Comparison of ENCODE assay signal across 18 mouse cellular contexts in the genomic region with DNA sequence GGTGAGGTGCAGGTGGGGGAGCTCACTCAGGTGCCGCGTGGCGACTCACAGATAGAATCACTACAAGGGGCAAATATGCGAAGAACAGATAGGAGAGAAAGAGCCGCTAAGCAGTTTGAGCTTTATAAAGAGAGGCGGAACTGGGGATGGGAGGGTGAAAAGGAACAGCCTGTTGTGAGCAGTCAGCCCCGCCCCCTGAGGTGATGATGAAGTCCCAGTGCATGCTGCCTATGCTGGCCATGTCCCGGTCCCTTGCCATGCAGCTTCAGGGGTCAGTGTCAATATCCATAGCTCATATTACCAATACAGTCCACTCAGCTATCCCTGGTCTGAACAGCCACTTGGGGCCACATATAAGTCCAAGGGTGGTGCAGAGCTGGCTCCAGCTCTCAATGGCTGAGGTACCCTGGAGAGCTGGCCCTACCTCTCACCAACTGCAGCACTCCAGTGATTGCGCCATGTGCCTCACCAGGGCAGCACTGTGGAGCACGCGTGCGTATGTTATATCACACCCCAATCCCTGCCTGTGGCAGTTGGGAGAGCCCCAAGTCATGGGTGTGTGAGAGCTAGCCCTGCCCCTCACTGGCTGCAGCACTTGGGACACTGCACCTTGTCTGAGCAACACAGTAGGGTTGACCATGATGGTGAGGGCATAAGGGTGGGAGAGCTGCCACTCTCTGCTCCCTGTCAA. TPM values are rescaled to one million over a fixed set of nuclear protein-coding genes. Genes with fewer than 3 reads are reported as not detected.
A peak's percentile ranks its signal among the peaks of the same experiment; 100 is the strongest.
DNase-seq lines count a peak whose midpoint lies in the region; ATAC-seq lines count a peak whose summit lies in the region.
"Had no signal": no experiment of that assay in that cellular context is flagged by ENCODE, and none has a peak within 500 bp of the region (broad histone marks: within the 10 kb centered on the region; RNA-seq: fewer than 3 reads in every experiment).

No protein-coding gene starts in this region.

- WGBS in heart, embryonic 14.5 days: 59% methylated on average over 12 of the region's 12 CpGs
- 76% methylated on average over 12 of the region's 12 CpGs for WGBS in midbrain, embryonic 15.5 days
- 81% methylated on average over 12 of the region's 12 CpGs for WGBS in midbrain, embryonic 14.5 days
- 55% methylated on average over 12 of the region's 12 CpGs for whole genome bisulfite sequencing in intestine, embryonic 15.5 days
- WGBS in stomach, embryonic 16.5 days: 69% methylated on average over 12 of the region's 12 CpGs

- no peak for ATAC-seq in heart, embryonic 14.5 days (ENCODE audit: insufficient number of reproducible peaks, insufficient read depth, low FRiP score, low read depth)
- ATAC-seq in midbrain, embryonic 15.5 days (replicated peaks): 0 out of 2 replicates have a peak, but pooled peaks have one; percentile 46
- ATAC-seq in midbrain, embryonic 14.5 days (ENCODE audit: low FRiP score, low TSS enrichment): no peak
- ATAC-seq in intestine, embryonic 15.5 days: peak; percentile 73
- ATAC-seq in stomach, embryonic 16.5 days (ENCODE audit: insufficient read depth, low FRiP score): no peak
- no peak for ATAC-seq in erythroblast, adult 5-6 weeks (replicated peaks; ENCODE audit: low FRiP score, poor library complexity, severe bottlenecking)
- ATAC-seq: forebrain, embryonic 13.5 days; inflammation-experienced regulatory T-cells, adult 6 months; liver, postnatal 0 days had no signal

- H3K36me3 ChIP-seq in heart, embryonic 14.5 days (ENCODE audit: control insufficient read depth, insufficient read depth, low read length): no peaks in the 10 kb centered on the region
- H3K36me3 ChIP-seq in midbrain, embryonic 15.5 days (replicated peaks): no peaks in the 10 kb centered on the region
- no peaks in the 10 kb centered on the region for H3K36me3 ChIP-seq in midbrain, embryonic 14.5 days (ENCODE audit: control insufficient read depth, insufficient read depth, low read length)
- H3K36me3 ChIP-seq in intestine, embryonic 15.5 days: no peaks in the 10 kb centered on the region
- H3K36me3 ChIP-seq in stomach, embryonic 16.5 days (ENCODE audit: control insufficient read depth, insufficient read depth, low read length): no peaks in the 10 kb centered on the region
- H3K36me3 ChIP-seq: G1E had no signal

- H3K4me2 ChIP-seq in heart, embryonic 14.5 days (ENCODE audit: low read length): peak overlapping the region; percentile 4; the same call in 1 of the 2 replicates
- no peak overlapping the region for H3K4me2 ChIP-seq in midbrain, embryonic 15.5 days
- no peak overlapping the region for H3K4me2 ChIP-seq in midbrain, embryonic 14.5 days (ENCODE audit: low read length)
- peak overlapping the region; percentile 59 for H3K4me2 ChIP-seq in intestine, embryonic 15.5 days (replicated peaks)
- H3K4me2 ChIP-seq in stomach, embryonic 16.5 days (ENCODE audit: low read depth, low read length): 0 out of 2 replicates have a peak overlapping the region, but pooled peaks have one; percentile 11
- H3K4me2 ChIP-seq: forebrain, embryonic 13.5 days had no signal

- H3K4me3 ChIP-seq in heart, embryonic 14.5 days (ENCODE audit: control insufficient read depth in 1 of 2, insufficient read depth in 1 of 2, low read depth in 1 of 2, low read length in 2 of 2): no peak overlapping the region
- H3K4me3 ChIP-seq in midbrain, embryonic 15.5 days: no peak overlapping the region
- H3K4me3 ChIP-seq in midbrain, embryonic 14.5 days (replicated peaks; ENCODE audit: low read depth, low read length): no peak overlapping the region
- H3K4me3 ChIP-seq in intestine, embryonic 15.5 days (replicated peaks): peak overlapping the region; percentile 17; the same call in 1 of the 2 replicates
- H3K4me3 ChIP-seq in stomach, embryonic 16.5 days (replicated peaks; ENCODE audit: low read length): no peak overlapping the region
- H3K4me3 ChIP-seq: forebrain, embryonic 13.5 days had no signal

- no peak for DNase-seq in heart, adult 18-20 months
- no peak for DNase-seq in midbrain, embryonic 14.5 days
- no peak for DNase-seq in cerebellum, adult 8-10 months
- DNase-seq: adrenal gland, postnatal 14 days; cerebellum, postnatal 14 days; gastrocnemius, postnatal 14 days; kidney, postnatal 10 days; liver, postnatal 0 days; right cerebral cortex, postnatal 14 days had no signal

- no peak overlapping the region for H3K27ac ChIP-seq in heart, embryonic 14.5 days (replicated peaks in 1 of 2; ENCODE audit: control insufficient read depth in 1 of 2, insufficient read depth in 1 of 2, low read depth in 2 of 2, low read length in 2 of 2)
- no peak overlapping the region for H3K27ac ChIP-seq in midbrain, embryonic 15.5 days
- no peak overlapping the region for H3K27ac ChIP-seq in midbrain, embryonic 14.5 days (replicated peaks; ENCODE audit: low read depth, low read length)
- no peak overlapping the region for H3K27ac ChIP-seq in intestine, embryonic 15.5 days
- no peak overlapping the region for H3K27ac ChIP-seq in stomach, embryonic 16.5 days (ENCODE audit: low read length)
- H3K27ac ChIP-seq: forebrain, embryonic 13.5 days had no signal

- H3K4me1 ChIP-seq in heart, embryonic 14.5 days (ENCODE audit: control insufficient read depth in 2 of 2, insufficient read depth in 2 of 2, low read length in 2 of 2): peaks cover 0 to 6% of the 10 kb centered on the region in 2 experiments; a peak in 2 of 4 replicates
- peaks cover 24% of the 10 kb centered on the region for H3K4me1 ChIP-seq in midbrain, embryonic 15.5 days
- H3K4me1 ChIP-seq in midbrain, embryonic 14.5 days (ENCODE audit: control insufficient read depth, insufficient read depth, low read length): peaks cover 22% of the 10 kb centered on the region
- no peaks in the 10 kb centered on the region for H3K4me1 ChIP-seq in intestine, embryonic 15.5 days (replicated peaks)
- H3K4me1 ChIP-seq in stomach, embryonic 16.5 days (ENCODE audit: control insufficient read depth, insufficient read depth, low read length): no peaks in the 10 kb centered on the region

- no peak overlapping the region for H3K9ac ChIP-seq in heart, embryonic 14.5 days (ENCODE audit: low read length)
- H3K9ac ChIP-seq in midbrain, embryonic 15.5 days: no peak overlapping the region
- H3K9ac ChIP-seq in midbrain, embryonic 14.5 days (replicated peaks; ENCODE audit: low read length): no peak overlapping the region
- no peak overlapping the region for H3K9ac ChIP-seq in intestine, embryonic 15.5 days
- no peak overlapping the region for H3K9ac ChIP-seq in stomach, embryonic 16.5 days (ENCODE audit: low read length)
- H3K9ac ChIP-seq: forebrain, embryonic 13.5 days; liver, postnatal 0 days had no signal

- no peaks in the 10 kb centered on the region for H3K27me3 ChIP-seq in heart, embryonic 14.5 days (ENCODE audit: control insufficient read depth, insufficient read depth, low read length)
- no peaks in the 10 kb centered on the region for H3K27me3 ChIP-seq in midbrain, embryonic 15.5 days (replicated peaks)
- H3K27me3 ChIP-seq in midbrain, embryonic 14.5 days (ENCODE audit: control insufficient read depth, insufficient read depth, low read length): no peaks in the 10 kb centered on the region
- H3K27me3 ChIP-seq in intestine, embryonic 15.5 days (replicated peaks): no peaks in the 10 kb centered on the region
- H3K27me3 ChIP-seq in stomach, embryonic 16.5 days (ENCODE audit: control insufficient read depth, insufficient read depth, low read length): no peaks in the 10 kb centered on the region
- H3K27me3 ChIP-seq: forebrain, embryonic 13.5 days had no signal

- H3K9me3 ChIP-seq in heart, embryonic 14.5 days (ENCODE audit: control insufficient read depth, low read length): no peaks in the 10 kb centered on the region
- no peaks in the 10 kb centered on the region for H3K9me3 ChIP-seq in midbrain, embryonic 15.5 days
- H3K9me3 ChIP-seq in midbrain, embryonic 14.5 days (ENCODE audit: control insufficient read depth, low read length): no peaks in the 10 kb centered on the region
- no peaks in the 10 kb centered on the region for H3K9me3 ChIP-seq in intestine, embryonic 15.5 days
- H3K9me3 ChIP-seq in stomach, embryonic 16.5 days (replicated peaks; ENCODE audit: control insufficient read depth, low read length): no peaks in the 10 kb centered on the region
- H3K9me3 ChIP-seq: forebrain, embryonic 13.5 days had no signal

RNA-seq across cellular contexts. Expression of gene Map1b, which starts 42.0 kb away (rescaled TPM):
- polyA plus RNA-seq in heart, embryonic 14.5 days (2014; fragmentation: Nextera tagmentation; extraction: Ambion mirVana): 119 and 135 TPM in 2 replicates
- 10 to 100 TPM in 1 of 2 experiments, 1 to 10 TPM in 1; 9.9 to 10.8 TPM for total RNA-seq in heart, adult 18-20 months (2021)
- polyA plus RNA-seq in midbrain, embryonic 15.5 days (2015; fragmentation: Nextera tagmentation; extraction: Ambion mirVana): 2,126 and 2,223 TPM in 2 replicates
- polyA plus RNA-seq in midbrain, embryonic 14.5 days (2014; fragmentation: Nextera tagmentation; extraction: Ambion mirVana): 2,111 and 2,470 TPM in 2 replicates
- 104 and 116 TPM in 2 replicates for polyA plus RNA-seq in intestine, embryonic 15.5 days (2015; fragmentation: Nextera tagmentation; extraction: Ambion mirVana)
- 126 and 134 TPM in 2 replicates for polyA plus RNA-seq in stomach, embryonic 16.5 days (2015; fragmentation: Nextera tagmentation; extraction: Ambion mirVana)
- total RNA-seq in erythroblast, adult 5-6 weeks (2015; ENCODE audit: low replicate concordance): not detected in 2 replicates
- 0.17 and 0.28 TPM in 2 replicates for total RNA-seq in erythroblast, adult 5-6 weeks (2017; ENCODE audit: low replicate concordance)
- total RNA-seq: megakaryocyte-erythroid progenitor cell, adult 5-6 weeks had no signal
- polyA plus RNA-seq: G1E had no signal

Comparison
In these comparisons a context has a peak if more than half of its experiments do, and no peak if none do; other contexts are left out.
1. ATAC-seq: peak in midbrain, embryonic 15.5 days (single experiment) and intestine, embryonic 15.5 days (single experiment); none in heart, embryonic 14.5 days (single experiment), midbrain, embryonic 14.5 days (single experiment), stomach, embryonic 16.5 days (single experiment) and erythroblast, adult 5-6 weeks (single experiment).
2. H3K4me2 ChIP-seq: peak in heart, embryonic 14.5 days (single experiment), intestine, embryonic 15.5 days (single experiment) and stomach, embryonic 16.5 days (single experiment); none in midbrain, embryonic 15.5 days (single experiment) and midbrain, embryonic 14.5 days (single experiment).
3. RNA of gene Map1b, which starts 42.0 kb away (polyA plus RNA-seq): 2,111 to 2,470 TPM in midbrain, embryonic 14.5 days and 2,126 to 2,223 TPM in midbrain, embryonic 15.5 days; 119 to 135 TPM in heart, embryonic 14.5 days, 126 to 134 TPM in stomach, embryonic 16.5 days and 104 to 116 TPM in intestine, embryonic 15.5 days; every median in the first group is over 10 times any median in the second.